Mouse (Mus musculus): ENCODE measurements around the gene Vmn2r28.
"Not testable (repeated sequence)": the region's sequence is repeated elsewhere in the genome, so short reads cannot be mapped to it uniquely, and the experiment has no call there.

Vmn2r28 gene

GRCm38 (mm10) chr7:5493856-5494255, at the start of gene Vmn2r28:
TSS of gene Vmn2r28 (minus strand) at chr7:5493956.
- not testable (repeated sequence) for DNase-seq (ENCODE audit: low spot score in 2 of 2)

GRCm38 (mm10) chr7:5540770-5541436, 47.1 kb upstream of the Vmn2r28 start:
- not testable (repeated sequence) for DNase-seq (ENCODE audit: low spot score in 2 of 2)

- DNase-seq (ENCODE audit: low spot score in 2 of 2) = no peak
These were observed 37.1 kb downstream of the Vmn2r28 start, which contains the start of gene Vmn1r59 for GRCm38 (mm10) chr7:5456674-5457073. TSS of gene Vmn1r59 (minus strand) at chr7:5456774.

- not testable (repeated sequence) for DNase-seq (ENCODE audit: low spot score in 2 of 2)
These were observed 39.7 kb downstream of the Vmn2r28 start for GRCm38 (mm10) chr7:5454011-5454410.

- DNase-seq (ENCODE audit: low spot score in 2 of 2) = no peak
These were observed 45.1 kb downstream of the Vmn2r28 start for GRCm38 (mm10) chr7:5448627-5449026.

Measured in thymus, postnatal 10 days (tissue).